Mouse (Mus musculus): Measurements from ENCODE around the gene Cdk6.

- TF ChIP-seq POLR2A (IDR thresholded peaks at IDR 0.05; ENCODE audit: insufficient read length, low read depth) (no peak), POLR2AphosphoS2 (IDR thresholded peaks at IDR 0.05; ENCODE audit: insufficient read length, low read depth) (no peak), USF1 (IDR thresholded peaks at IDR 0.05; ENCODE audit: low read depth) (no peak), TCF12 (IDR thresholded peaks at IDR 0.05; ENCODE audit: insufficient read depth, poor library complexity, severe bottlenecking) (no peak), MAX (IDR thresholded peaks at IDR 0.05; ENCODE audit: low read depth) (no peak), E2F4 (IDR thresholded peaks at IDR 0.05; ENCODE audit: insufficient read depth) (no peak), TCF3 (IDR thresholded peaks at IDR 0.05; ENCODE audit: insufficient read length, low read depth) (no peak), MYOD1 (IDR thresholded peaks at IDR 0.05; ENCODE audit: control insufficient read depth in 1 of 3, insufficient read length in 2 of 3, low read depth in 2 of 3) (no peak), CEBPB (IDR thresholded peaks at IDR 0.05; ENCODE audit: insufficient read depth, poor library complexity, severe bottlenecking) (no peak), REST (IDR thresholded peaks at IDR 0.05; ENCODE audit: insufficient read depth, insufficient read length) (no peak), SRF (IDR thresholded peaks at IDR 0.05; ENCODE audit: control insufficient read depth, insufficient read length, low read depth) (no peak), MYOG (IDR thresholded peaks at IDR 0.05; ENCODE audit: control insufficient read depth in 1 of 3, insufficient read depth in 1 of 3, insufficient read length in 2 of 3, low read depth in 2 of 3) (no peak)
Observed at GRCm38 (mm10) chr5:3356261-3356778, 15.0 kb downstream of the Cdk6 start.

Measured in myocyte (in vitro differentiated cells).